Mouse (Mus musculus) brain, embryonic 14.5 days (tissue): Measurements from ENCODE around the gene Nr2f6. TPM values are rescaled to one million over a fixed set of nuclear protein-coding genes. Genes with fewer than 3 reads are reported as not detected.
A peak's percentile ranks its signal among the peaks of the same experiment; 100 is the strongest.

Experiments used
- DNase-seq: peaks from one replicate; pipeline ENCODE4 v3.0.0-alpha.2; 2011; ENCODE audit warnings: low read depth
- CTCF ChIP-seq: fragments of 200-500 bp; IDR thresholded peaks from 2 replicates; pipeline ENCODE4 v1.5.1; 2012; ENCODE audit warnings: inconsistent platforms, mild to moderate bottlenecking, moderate library complexity, borderline replicate concordance; ENCODE audit not compliant: insufficient read depth, insufficient read length; ENCODE audit errors: extremely low read depth
- POLR2A ChIP-seq: fragments of 200-500 bp; IDR thresholded peaks from 2 replicates; pipeline ENCODE4 v1.6.1; 2012; ENCODE audit warnings: mild to moderate bottlenecking, inconsistent platforms, borderline replicate concordance; ENCODE audit not compliant: poor library complexity, insufficient read depth, insufficient read length, severe bottlenecking; ENCODE audit errors: extremely low read depth
- polyA plus RNA-seq: library from polyadenylated mRNA; depleted of rRNA; stranded (reverse); fragments of >200 nt; gene quantifications from 2 replicates; pipeline ENCODE4 v1.2.3, GENCODE M21; 2012

The Nr2f6 gene
- polyA plus RNA-seq, 1 experiment: 61.5 TPM

DNA sequence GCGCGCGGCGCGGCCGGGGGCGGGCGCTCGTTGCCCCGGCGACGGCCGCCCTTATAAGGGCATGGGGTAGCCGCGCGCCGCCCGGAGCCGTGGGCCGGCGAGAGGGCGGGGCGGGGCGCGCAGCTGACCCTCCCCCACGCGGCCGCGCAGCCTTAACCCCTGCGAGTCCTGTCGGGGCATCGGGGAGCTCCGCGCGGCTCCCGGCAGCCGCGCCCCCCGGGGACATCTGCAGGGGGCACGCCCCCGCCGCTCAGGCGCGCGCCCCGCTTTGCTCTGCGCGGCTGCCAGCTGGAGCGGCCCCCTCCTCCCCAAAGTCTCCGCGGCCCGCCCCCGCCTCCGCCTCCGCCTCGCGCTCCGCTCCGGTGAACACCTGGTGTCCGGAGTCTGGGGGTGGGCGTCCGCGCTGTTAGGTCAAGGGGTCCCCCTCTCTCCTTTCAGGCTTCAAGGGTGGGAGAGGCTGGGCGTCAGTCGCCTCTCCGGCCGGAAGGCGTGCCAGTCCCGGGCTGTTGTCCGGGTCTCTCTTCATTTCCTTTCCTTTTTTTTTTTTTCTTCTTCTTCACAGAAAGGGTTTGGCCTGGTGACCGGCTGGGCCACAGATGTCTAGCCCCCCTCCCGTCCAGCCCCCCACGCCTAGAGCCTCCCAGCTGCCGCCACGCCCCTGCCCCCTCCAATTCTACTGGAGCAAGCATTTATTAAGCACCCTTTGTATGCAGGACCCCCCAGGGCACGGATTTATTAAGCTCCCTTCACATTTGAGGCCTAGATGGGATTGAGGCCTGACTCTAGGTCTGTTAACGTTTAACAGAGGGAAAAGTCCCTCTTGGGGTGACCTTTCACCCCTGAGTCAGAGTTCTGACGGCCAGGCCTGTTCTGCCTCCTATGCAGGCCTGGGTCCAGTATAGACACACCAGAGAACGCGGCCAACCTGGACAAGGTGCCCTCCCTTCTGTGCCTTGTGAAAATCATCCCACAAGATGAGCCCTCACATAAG lies 506 bp upstream of the Nr2f6 start:
- TF ChIP-seq CTCF (no peak), POLR2A (peak; percentile 13; the same call in 1 of the 2 replicates)
- DNase-seq: peak; percentile 89

DNA sequence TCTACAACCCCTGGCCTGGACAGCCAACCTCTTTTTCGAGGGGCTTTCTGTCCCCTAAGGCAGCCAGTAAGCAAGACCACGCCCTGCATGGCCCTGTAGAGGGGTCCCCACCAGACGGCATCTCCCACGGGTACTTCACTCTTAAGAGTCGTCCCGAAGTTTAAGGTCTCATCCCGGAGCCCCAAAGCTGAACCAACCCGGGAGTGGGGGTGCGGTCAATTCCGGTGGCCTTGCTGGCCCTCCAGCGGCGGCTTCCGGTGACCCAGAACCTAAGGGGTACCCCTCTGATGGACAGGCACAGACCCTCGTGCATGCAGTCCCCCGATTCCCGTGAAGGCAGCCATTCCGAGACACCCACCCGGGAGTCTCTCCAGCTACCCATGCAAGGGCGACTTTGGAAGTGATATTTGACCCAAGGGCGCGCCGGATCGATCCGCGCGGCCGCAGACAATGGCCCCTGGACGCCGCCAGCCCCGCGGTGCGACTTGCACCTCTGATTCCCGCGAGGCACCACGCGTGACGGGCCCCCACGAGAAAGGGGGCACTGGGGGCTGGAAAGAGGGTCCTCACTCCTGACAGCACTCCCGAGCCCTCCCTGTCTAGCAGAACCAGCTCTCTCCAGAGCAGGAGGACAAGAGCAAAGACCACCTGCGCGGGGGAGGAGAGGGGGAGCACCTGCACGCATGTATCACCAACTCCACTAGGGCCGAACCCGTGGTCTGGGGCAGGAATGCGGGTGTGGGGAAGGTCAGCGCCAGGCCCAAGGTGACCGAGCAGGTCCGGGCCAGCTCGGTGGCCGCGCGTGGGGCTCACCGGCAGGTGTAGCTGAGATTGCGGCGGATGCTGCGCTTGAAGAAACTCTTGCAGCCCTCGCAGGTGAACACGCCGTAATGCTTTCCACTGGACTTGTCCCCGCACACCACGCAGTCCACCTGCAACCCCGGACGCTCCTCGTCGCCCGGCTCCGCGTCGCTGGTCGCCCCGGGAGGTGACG lies 1.3 kb downstream of the Nr2f6 start:
- TF ChIP-seq CTCF: no peak
- TF ChIP-seq POLR2A: no peak
- no peak for DNase-seq

DNA sequence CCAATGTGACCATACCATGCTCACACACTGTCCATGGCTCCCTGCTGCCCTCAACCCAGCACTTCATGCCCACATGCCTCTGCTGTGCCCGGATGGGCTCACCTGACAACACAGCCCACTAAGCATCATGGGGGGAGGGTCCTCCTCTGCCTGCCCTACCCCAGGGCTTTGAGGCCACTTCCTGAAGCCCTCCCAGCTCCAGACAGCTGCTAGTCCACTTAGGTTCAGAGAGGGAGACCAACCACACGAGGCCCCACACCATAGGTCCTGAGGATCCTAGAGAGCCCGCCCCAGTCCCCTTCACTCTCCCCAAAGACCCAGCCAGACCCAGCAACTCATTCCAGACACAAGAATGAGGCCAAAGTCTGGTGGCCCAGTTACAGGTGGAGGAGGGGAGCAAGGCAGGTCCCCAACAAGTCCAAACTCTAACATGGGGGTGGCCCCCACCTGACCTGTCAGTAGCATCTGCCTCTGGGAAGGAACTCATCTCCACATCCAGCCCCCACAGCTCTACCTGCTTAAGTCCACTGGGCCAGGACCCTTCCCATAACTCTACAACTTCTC lies 2.2 kb downstream of the Nr2f6 start:
- DNase-seq: no peak
- TF ChIP-seq CTCF (no peak), POLR2A (no peak)

DNA sequence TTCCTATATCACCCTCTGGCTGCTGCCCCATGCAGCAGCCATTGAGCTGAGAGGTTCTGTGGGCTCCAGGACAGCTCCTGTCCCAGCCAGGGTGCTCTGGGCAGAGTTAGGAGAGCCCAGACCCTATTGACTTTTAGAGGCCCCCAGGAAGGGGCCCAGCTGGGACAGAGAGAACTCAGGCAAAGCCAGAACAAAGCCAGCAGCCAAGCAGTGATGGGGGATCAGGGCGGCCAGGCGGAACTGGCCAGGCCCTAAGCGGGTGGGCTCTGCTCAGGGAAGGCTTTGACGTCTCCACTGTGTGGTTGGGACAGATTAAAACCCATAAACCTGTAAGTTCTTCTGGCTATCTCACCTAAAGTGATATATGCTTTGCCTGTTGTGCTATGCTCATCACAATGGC lies 2.8 kb downstream of the Nr2f6 start:
- DNase-seq: no peak
- TF ChIP-seq CTCF (no peak), POLR2A (no peak)

DNA sequence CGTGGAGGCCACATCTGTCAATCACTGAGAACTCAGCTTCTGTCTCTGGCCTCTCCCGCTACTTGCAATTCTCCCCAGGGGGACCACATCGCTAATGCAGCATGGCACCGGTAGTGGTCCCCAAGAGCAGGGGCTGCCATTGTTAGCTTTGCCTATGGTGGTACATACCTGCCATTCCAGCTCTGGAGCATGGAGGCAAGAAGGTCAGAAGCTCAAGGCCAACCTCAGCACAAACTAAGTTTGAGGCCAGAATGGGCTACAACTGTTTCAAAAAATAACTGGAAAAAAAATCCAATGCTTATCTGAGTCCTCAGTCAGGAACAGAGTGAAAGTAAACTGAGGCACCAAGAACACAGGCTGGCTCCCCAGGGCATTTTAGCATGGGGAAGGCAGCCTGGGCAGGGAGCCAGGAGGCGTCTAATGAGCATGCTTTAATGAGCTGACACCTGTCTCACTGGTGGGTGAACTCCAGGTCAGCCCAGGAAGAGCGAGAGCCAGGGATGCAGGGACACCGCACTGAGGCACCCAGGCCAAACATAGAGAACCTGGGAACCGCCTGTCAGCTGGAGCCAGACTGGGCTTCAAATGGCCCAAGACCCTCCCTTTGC lies 5.2 kb downstream of the Nr2f6 start:
- DNase-seq: peak; percentile 32
- no peak for TF ChIP-seq CTCF
- TF ChIP-seq POLR2A: no peak

DNA sequence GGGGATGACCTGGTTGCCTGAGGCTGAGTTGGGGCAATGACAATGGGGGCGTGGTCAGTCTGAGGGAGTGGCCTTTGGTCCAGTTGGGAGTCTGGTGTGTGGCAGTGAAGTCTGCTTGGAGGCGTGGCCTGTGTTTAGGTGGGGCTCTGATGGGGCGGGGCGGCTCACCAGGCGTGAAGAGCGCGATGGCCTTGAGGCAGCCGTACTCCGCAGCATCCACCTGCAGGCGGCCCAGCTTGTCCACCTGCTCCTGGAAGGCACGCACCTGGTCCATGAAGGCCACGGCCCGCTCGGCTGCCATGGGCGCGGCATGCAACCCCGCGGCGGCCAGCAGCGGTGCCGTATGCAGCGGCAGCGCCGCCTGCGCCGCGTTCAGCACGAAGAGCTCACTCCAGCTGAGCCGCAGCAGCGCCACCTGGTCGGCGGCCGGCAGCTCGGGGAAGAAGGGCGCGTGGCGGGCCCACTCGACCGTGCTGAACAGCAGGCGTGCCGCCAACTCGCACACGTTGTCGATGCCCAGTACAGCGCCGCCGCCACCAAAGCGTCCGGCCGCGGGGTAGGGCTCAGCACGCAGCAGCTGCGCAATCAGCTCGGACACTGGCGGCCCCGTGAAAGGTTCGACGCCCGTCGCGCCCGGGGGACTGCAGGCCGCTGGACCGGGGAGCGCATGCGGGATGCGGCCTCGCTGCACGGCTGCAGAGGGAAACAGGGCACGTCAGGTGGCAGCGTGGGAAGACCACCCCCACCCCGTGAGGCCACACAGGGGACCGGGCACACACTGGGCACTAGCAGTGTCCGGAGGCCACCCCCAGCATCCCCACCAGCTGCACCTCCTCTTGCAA lies 6.0 kb downstream of the Nr2f6 start:
- TF ChIP-seq CTCF (no peak), POLR2A (0 out of 2 replicates have a peak, but pooled peaks have one; percentile 12)
- DNase-seq: peak; percentile 82

DNA sequence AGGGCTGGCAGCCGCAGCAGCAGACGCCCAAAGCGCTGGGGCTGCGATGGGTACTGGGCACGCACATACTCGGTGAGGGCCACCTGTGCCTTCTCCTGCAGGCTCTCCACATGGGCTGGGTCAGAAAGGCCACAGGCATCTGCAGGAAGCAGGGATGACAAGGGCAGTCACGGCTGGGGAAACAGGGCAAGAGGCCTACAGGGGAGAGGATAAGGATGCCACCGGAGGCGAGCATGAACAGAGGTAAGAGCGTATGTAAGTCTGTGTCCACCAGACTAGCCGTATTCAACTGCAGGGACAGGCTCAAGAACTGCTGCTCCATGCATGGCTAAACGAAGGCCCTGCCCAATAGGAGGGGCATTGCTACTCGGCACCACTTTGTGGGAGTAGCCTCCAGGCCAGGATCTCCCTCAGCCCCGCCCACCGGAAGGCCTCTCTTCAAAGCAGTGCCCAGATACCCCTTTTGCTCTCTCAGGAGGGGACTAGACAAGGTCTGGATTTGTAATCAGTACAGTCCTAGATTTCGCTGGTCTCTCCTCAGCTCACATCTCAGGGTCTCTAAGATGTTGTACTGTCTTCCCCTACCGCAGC lies 7.0 kb downstream of the Nr2f6 start:
- DNase-seq: no peak

DNA sequence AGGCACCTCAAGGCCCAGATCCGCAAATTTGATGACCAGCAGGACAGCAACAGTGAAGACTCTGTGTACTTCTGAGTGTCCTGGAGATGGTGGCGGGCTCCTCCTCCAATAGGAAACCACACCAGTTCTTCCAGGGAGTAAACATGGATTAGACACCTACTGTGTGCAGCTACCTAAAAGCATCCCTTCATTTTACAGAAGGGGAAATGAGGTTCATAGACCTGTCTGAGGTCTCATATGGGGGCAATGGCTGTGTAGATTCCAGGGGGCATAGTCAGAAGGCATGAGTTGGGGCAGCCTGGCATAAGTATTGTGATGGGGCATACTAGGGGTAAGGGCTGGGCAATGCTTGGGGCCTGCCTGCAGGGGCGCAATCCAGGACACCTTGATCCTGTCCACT lies 8.8 kb downstream of the Nr2f6 start:
- no peak for DNase-seq
- TF ChIP-seq CTCF: no peak
- TF ChIP-seq POLR2A: no peak

More for the DNA sequence above, 7.0 kb downstream of the Nr2f6 start:
- TF ChIP-seq CTCF (no peak), POLR2A (no peak)

DNA sequence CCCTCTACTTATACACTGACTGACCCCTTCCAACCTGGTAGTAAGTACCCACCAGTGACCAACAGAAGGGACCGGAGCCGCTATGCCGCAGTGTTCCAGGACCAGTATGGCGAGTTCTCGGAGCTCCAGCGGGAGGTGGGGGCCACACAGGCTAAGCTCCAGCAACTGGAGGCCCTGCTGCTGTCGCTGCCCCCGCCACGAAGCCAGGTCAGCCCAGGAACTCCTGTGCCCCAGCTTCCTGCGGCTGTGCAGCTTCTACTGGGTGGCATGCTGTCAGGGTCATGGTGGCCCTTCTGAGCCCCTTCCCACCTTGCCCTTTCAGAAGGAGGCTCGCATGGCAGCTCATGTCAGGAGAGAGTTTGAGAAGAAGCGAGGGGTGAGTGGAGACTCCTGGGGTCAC lies 9.3 kb downstream of the Nr2f6 start:
- no peak for DNase-seq
- TF ChIP-seq POLR2A (no peak), CTCF (no peak)
